Mouse (Mus musculus): ENCODE measurements at regions not wholly inside any gene's neighbourhood (a gene's known extent, or its start where the extent isn't known, plus 50 kb on each side); places are given as distances from the start of the nearest gene placed in this dataset.

DNA sequence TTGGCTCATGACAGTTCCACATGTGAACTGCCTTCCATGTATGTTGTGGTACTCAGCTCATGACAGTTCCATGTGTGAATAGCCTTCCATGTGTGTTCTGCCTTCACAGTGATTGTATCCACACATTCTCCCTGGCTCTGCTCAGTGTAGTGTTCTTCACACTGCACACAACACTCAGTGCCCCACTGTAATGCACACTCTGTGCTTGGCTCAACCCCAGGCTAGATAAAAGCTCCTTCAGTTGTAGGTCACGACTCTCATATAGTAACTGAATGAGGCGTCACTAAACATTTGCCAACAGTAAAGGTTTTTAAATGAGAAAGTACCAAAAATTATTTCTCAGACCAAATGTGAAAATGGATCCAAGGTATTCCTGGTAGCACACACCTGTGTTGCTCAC lies 79.6 kb downstream of the Tex29 start (continued):
- no peak for TF ChIP-seq TAL1 (IDR thresholded peaks at IDR 0.05; ENCODE audit: low read length)
- TF ChIP-seq ZC3H11A (IDR thresholded peaks at IDR 0.05; ENCODE audit: low read depth, low read length) = no peak
- no peak for TF ChIP-seq BHLHE40 (IDR thresholded peaks at IDR 0.05; ENCODE audit: borderline replicate concordance, low read depth, low read length)
- no peak for TF ChIP-seq GATA1 (IDR thresholded peaks at IDR 0.05; ENCODE audit: low read depth, low read length)
- TF ChIP-seq ELF1 (IDR thresholded peaks at IDR 0.05; ENCODE audit: low read depth, low read length) = no peak
- TF ChIP-seq NRF1 (IDR thresholded peaks at IDR 0.05; ENCODE audit: insufficient read depth, low read depth, low read length, poor library complexity, severe bottlenecking) = no peak

DNA sequence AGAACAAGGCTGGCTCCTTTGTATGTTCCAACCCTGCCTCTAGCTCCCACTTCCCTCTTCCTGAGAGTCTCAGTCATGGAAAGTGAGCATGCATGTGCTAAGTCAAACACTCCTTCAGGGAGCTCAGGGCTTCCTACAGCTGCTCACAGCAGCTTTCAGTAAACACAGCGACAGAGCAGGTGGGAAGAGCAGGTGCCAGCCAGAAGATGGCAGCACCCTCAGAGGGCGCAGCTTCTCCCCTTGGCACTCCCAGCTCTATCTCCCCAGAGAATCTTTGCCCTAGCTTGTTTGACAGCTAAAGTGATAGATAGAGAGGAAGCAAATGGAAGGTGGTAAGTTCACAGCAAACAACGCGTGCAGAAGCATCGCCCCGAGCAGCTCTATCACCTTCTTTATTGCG lies 82.8 kb downstream of the Tex29 start:
- Histone ChIP-seq H3K79me2 (ENCODE audit: control insufficient read depth, insufficient read depth, low read length, poor library complexity) (no peaks in the 10 kb centered on the region), H3K4me3 (ENCODE audit: control insufficient read depth in 1 of 2, insufficient read depth in 1 of 2, low read depth in 2 of 2, low read length in 2 of 2) (no peak overlapping the region), H3K9me3 (replicated peaks; ENCODE audit: insufficient read depth, low read length) (no peaks in the 10 kb centered on the region), H3K36me3 (ENCODE audit: control insufficient read depth in 1 of 2, insufficient read depth in 2 of 2, low read length in 2 of 2) (no peaks in the 10 kb centered on the region), H3K27me3 (ENCODE audit: control insufficient read depth in 1 of 2, insufficient read depth in 2 of 2, low read length in 2 of 2) (no peaks in the 10 kb centered on the region), H3K9ac (ENCODE audit: control insufficient read depth, low read depth, low read length, poor library complexity, severe bottlenecking) (no peak overlapping the region), H3K4me1 (ENCODE audit: control insufficient read depth in 1 of 2, insufficient read depth in 2 of 2, low read length in 2 of 2) (no peaks in the 10 kb centered on the region), H3K27ac (ENCODE audit: control insufficient read depth, low read depth, low read length) (no peak overlapping the region)
- TF ChIP-seq RCOR1 (IDR thresholded peaks at IDR 0.05; ENCODE audit: low read depth, low read length) (no peak), SIN3A (IDR thresholded peaks at IDR 0.05; ENCODE audit: low read length) (no peak), GATA1 (IDR thresholded peaks at IDR 0.05; ENCODE audit: low read depth, low read length) (no peak), TAL1 (IDR thresholded peaks at IDR 0.05; ENCODE audit: low read length) (no peak), POLR2AphosphoS2 (IDR thresholded peaks at IDR 0.05; ENCODE audit: low read length) (no peak), EP300 (IDR thresholded peaks at IDR 0.05; ENCODE audit: low read depth in 1 of 2, low read length in 2 of 2) (no peak), POLR2A (IDR thresholded peaks at IDR 0.05; ENCODE audit: control insufficient read depth in 1 of 2, insufficient read depth in 1 of 2, low read depth in 1 of 2, low read length in 2 of 2, poor library complexity in 1 of 2) (no peak), MXI1 (IDR thresholded peaks at IDR 0.05; ENCODE audit: low read depth, low read length) (no peak), E2F4 (IDR thresholded peaks at IDR 0.05; ENCODE audit: borderline replicate concordance, low read depth, low read length) (no peak), TBP (IDR thresholded peaks at IDR 0.05; ENCODE audit: low read depth, low read length) (no peak), MAX (IDR thresholded peaks at IDR 0.05; ENCODE audit: low read length) (no peak), MEF2A (IDR thresholded peaks at IDR 0.05; ENCODE audit: extremely low read depth, insufficient replicate concordance, low read depth, low read length, poor library complexity, severe bottlenecking) (no peak), CHD1 (IDR thresholded peaks at IDR 0.05; ENCODE audit: low read depth, low read length) (no peak), NELFE (IDR thresholded peaks at IDR 0.05; ENCODE audit: low read depth, low read length) (no peak), TCF12 (IDR thresholded peaks at IDR 0.05; ENCODE audit: low read depth, low read length) (no peak)
- no peak for DNase-seq (ENCODE audit: low read depth, low spot score)

DNA sequence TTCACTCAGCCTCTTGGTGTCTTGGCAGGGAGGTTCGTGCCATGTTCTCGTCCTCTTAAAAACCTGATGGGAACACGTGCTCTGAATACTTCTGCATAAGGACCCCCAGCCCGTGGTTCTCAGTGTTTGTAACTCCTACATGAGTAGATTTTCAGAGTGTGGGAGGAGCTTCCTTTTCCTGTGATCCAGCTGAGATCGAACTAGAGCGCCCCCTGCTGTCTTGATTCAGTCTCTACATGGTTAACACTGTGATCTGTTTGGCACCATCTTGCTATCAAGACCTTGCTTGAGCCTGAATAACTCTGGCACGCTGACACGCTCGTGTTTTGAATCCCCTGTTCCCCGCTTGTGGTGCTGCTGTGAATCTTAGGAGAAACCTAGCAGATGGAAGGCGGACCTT lies 83.9 kb downstream of the Tex29 start:
- H3K36me3 ChIP-seq (ENCODE audit: control insufficient read depth in 1 of 2, insufficient read depth in 2 of 2, low read length in 2 of 2) = no peaks in the 10 kb centered on the region
- no peak overlapping the region for H3K27ac ChIP-seq (ENCODE audit: control insufficient read depth, low read depth, low read length)
- peak; percentile 38 for DNase-seq (ENCODE audit: low read depth, low spot score)
- TF ChIP-seq RAD21 (IDR thresholded peaks at IDR 0.05; ENCODE audit: low read depth, low read length) (peak; percentile 7; the same call in 1 of the 2 replicates), TAL1 (IDR thresholded peaks at IDR 0.05; ENCODE audit: low read length) (no peak), BHLHE40 (IDR thresholded peaks at IDR 0.05; ENCODE audit: borderline replicate concordance, low read depth, low read length) (no peak), SMC3 (IDR thresholded peaks at IDR 0.05; ENCODE audit: low read depth, low read length) (peak; percentile 33), SIN3A (IDR thresholded peaks at IDR 0.05; ENCODE audit: low read length) (no peak), RCOR1 (IDR thresholded peaks at IDR 0.05; ENCODE audit: low read depth, low read length) (no peak), MYC (IDR thresholded peaks at IDR 0.05; ENCODE audit: low read depth, low read length) (no peak), CTCF (IDR thresholded peaks at IDR 0.05 in 2 of 3, conservative IDR thresholded peaks at IDR 0.05 in 1 of 3; ENCODE audit: control insufficient read depth in 1 of 3, insufficient read depth in 1 of 3, low read depth in 2 of 3, low read length in 3 of 3, poor library complexity in 1 of 3, severe bottlenecking in 1 of 3) (peak; percentile 40 to 50 (median 41); a peak in 5 of 6 replicates), E2F4 (IDR thresholded peaks at IDR 0.05; ENCODE audit: borderline replicate concordance, low read depth, low read length) (no peak), POLR2AphosphoS2 (IDR thresholded peaks at IDR 0.05; ENCODE audit: low read length) (no peak), ELF1 (IDR thresholded peaks at IDR 0.05; ENCODE audit: low read depth, low read length) (no peak)
- no peaks in the 10 kb centered on the region for H3K4me1 ChIP-seq (ENCODE audit: control insufficient read depth in 1 of 2, insufficient read depth in 2 of 2, low read length in 2 of 2)
- H3K79me2 ChIP-seq (ENCODE audit: control insufficient read depth, insufficient read depth, low read length, poor library complexity) = no peaks in the 10 kb centered on the region
- no peaks in the 10 kb centered on the region for H3K9me3 ChIP-seq (replicated peaks; ENCODE audit: insufficient read depth, low read length)
- H3K27me3 ChIP-seq (ENCODE audit: control insufficient read depth in 1 of 2, insufficient read depth in 2 of 2, low read length in 2 of 2) = no peaks in the 10 kb centered on the region
- H3K9ac ChIP-seq (ENCODE audit: control insufficient read depth, low read depth, low read length, poor library complexity, severe bottlenecking) = no peak overlapping the region
- H3K4me3 ChIP-seq (ENCODE audit: control insufficient read depth in 1 of 2, insufficient read depth in 1 of 2, low read depth in 2 of 2, low read length in 2 of 2) = no peak overlapping the region

All from MEL (cell line).